18 mouse cellular contexts compared by ENCODE assay signal in genomic region chr5:145101451-145101850, GRCm38 (mm10). TPM values are rescaled to one million over a fixed set of nuclear protein-coding genes. Genes with fewer than 3 reads are reported as not detected.
"Had no signal": no experiment of that assay in that cellular context is flagged by ENCODE, and none has a peak within 500 bp of the region (broad histone marks: within the 10 kb centered on the region; RNA-seq: fewer than 3 reads in every experiment).

No protein-coding gene starts in this region.

RNA-seq across cellular contexts. Expression of gene Kpna7, which starts 17.6 kb away (rescaled TPM):
- polyA plus RNA-seq: cerebellum, adult 2 months; cortical plate, adult 2 months; embryonic facial prominence, embryonic 12.5 days; embryonic facial prominence, embryonic 13.5 days; embryonic facial prominence, embryonic 14.5 days; embryonic facial prominence, embryonic 15.5 days; erythroblast, embryonic 14.5 days; forebrain, embryonic 10.5 days; forebrain, embryonic 11.5 days; forebrain, embryonic 12.5 days; forebrain, embryonic 13.5 days; forebrain, embryonic 14.5 days; forebrain, embryonic 15.5 days; forebrain, embryonic 16.5 days; forebrain, postnatal 0 days; frontal cortex, adult 2 months; gonadal fat pad, adult 2 months; heart, adult 2 months had no signal
